Mouse (Mus musculus): ENCODE measurements around the gene Srl. TPM values are rescaled to one million over a fixed set of nuclear protein-coding genes. Genes with fewer than 3 reads are reported as not detected.

The Srl gene
- polyA plus RNA-seq, 1 experiment from 2014 or later, result 3.1 TPM

GRCm38 (mm10) chr16:4503495-4503894 is 38.1 kb downstream of the Srl start:
- H3K9ac ChIP-seq (ENCODE audit: low read length), result no peak overlapping the region
- H3K4me2 ChIP-seq (replicated peaks; ENCODE audit: low read depth), result no peak overlapping the region
- 93% methylated on average over 1 of the region's 1 CpGs for WGBS
- H3K27me3 ChIP-seq (ENCODE audit: control insufficient read depth, insufficient read depth, low read length), result no peaks in the 10 kb centered on the region
- H3K4me3 ChIP-seq (ENCODE audit: low read depth, low read length), result no peak overlapping the region
- DNase-seq (ENCODE audit: low spot score) (no peak), ATAC-seq (ENCODE audit: low FRiP score, low TSS enrichment) (no peak)
- H3K4me1 ChIP-seq (replicated peaks; ENCODE audit: control insufficient read depth, insufficient read depth), result no peaks in the 10 kb centered on the region
- no peaks in the 10 kb centered on the region for H3K9me3 ChIP-seq (ENCODE audit: control insufficient read depth, low read length)
- H3K36me3 ChIP-seq (ENCODE audit: control insufficient read depth, insufficient read depth, low read length), result no peaks in the 10 kb centered on the region
- no peak overlapping the region for H3K27ac ChIP-seq (replicated peaks)
- TF ChIP-seq CTCF (IDR thresholded peaks at IDR 0.05; ENCODE audit: low read depth), result no peak
- no peak for TF ChIP-seq EP300 (optimal IDR thresholded peaks at IDR 0.05)

- no peak for ATAC-seq (ENCODE audit: low FRiP score, low TSS enrichment)
- H3K4me2 ChIP-seq (replicated peaks; ENCODE audit: low read depth), result no peak overlapping the region
- H3K9me3 ChIP-seq (ENCODE audit: control insufficient read depth, low read length), result no peaks in the 10 kb centered on the region
These were observed 39.0 kb downstream of the Srl start for GRCm38 (mm10) chr16:4502568-4502967.

GRCm38 (mm10) chr16:4501703-4502102 is 39.9 kb downstream of the Srl start:
- H3K9ac ChIP-seq (ENCODE audit: low read length), result no peak overlapping the region
- ATAC-seq (ENCODE audit: low FRiP score, low TSS enrichment), result no peak
- no peak overlapping the region for H3K4me3 ChIP-seq (ENCODE audit: low read depth, low read length)
- WGBS, result 87% methylated on average over 3 of the region's 3 CpGs
- no peaks in the 10 kb centered on the region for H3K4me1 ChIP-seq (replicated peaks; ENCODE audit: control insufficient read depth, insufficient read depth)
- no peak overlapping the region for H3K4me2 ChIP-seq (replicated peaks; ENCODE audit: low read depth)
- no peaks in the 10 kb centered on the region for H3K36me3 ChIP-seq (ENCODE audit: control insufficient read depth, insufficient read depth, low read length)
- no peak for DNase-seq (ENCODE audit: low spot score)
- no peak for TF ChIP-seq CTCF (IDR thresholded peaks at IDR 0.05; ENCODE audit: low read depth)
- no peak for TF ChIP-seq EP300 (optimal IDR thresholded peaks at IDR 0.05)
- H3K27me3 ChIP-seq (ENCODE audit: control insufficient read depth, insufficient read depth, low read length), result no peaks in the 10 kb centered on the region
- no peaks in the 10 kb centered on the region for H3K9me3 ChIP-seq (ENCODE audit: control insufficient read depth, low read length)
- no peak overlapping the region for H3K27ac ChIP-seq (replicated peaks)

More at GRCm38 (mm10) chr16:4502568-4502967, 39.0 kb downstream of the Srl start:
- TF ChIP-seq CTCF (IDR thresholded peaks at IDR 0.05; ENCODE audit: low read depth) (no peak), EP300 (optimal IDR thresholded peaks at IDR 0.05) (no peak)
- no peak overlapping the region for H3K4me3 ChIP-seq (ENCODE audit: low read depth, low read length)
- H3K27ac ChIP-seq (replicated peaks), result no peak overlapping the region
- no peaks in the 10 kb centered on the region for H3K4me1 ChIP-seq (replicated peaks; ENCODE audit: control insufficient read depth, insufficient read depth)
- no peak for DNase-seq (ENCODE audit: low spot score)
- no peaks in the 10 kb centered on the region for H3K27me3 ChIP-seq (ENCODE audit: control insufficient read depth, insufficient read depth, low read length)
- H3K36me3 ChIP-seq (ENCODE audit: control insufficient read depth, insufficient read depth, low read length), result no peaks in the 10 kb centered on the region
- H3K9ac ChIP-seq (ENCODE audit: low read length), result no peak overlapping the region

GRCm38 (mm10) chr16:4500598-4501385 is 40.8 kb downstream of the Srl start:
- Histone ChIP-seq H3K4me2 (replicated peaks; ENCODE audit: low read depth) (no peak overlapping the region), H3K4me3 (ENCODE audit: low read depth, low read length) (no peak overlapping the region), H3K36me3 (ENCODE audit: control insufficient read depth, insufficient read depth, low read length) (no peaks in the 10 kb centered on the region), H3K9me3 (ENCODE audit: control insufficient read depth, low read length) (no peaks in the 10 kb centered on the region), H3K4me1 (replicated peaks; ENCODE audit: control insufficient read depth, insufficient read depth) (no peaks in the 10 kb centered on the region), H3K9ac (ENCODE audit: low read length) (no peak overlapping the region), H3K27ac (replicated peaks) (no peak overlapping the region), H3K27me3 (ENCODE audit: control insufficient read depth, insufficient read depth, low read length) (no peaks in the 10 kb centered on the region)
- DNase-seq (ENCODE audit: low spot score), result no peak
- TF ChIP-seq EP300 (optimal IDR thresholded peaks at IDR 0.05), result no peak
- TF ChIP-seq CTCF (IDR thresholded peaks at IDR 0.05; ENCODE audit: low read depth), result no peak
- 89% methylated on average over 8 of the region's 8 CpGs for WGBS
- ATAC-seq (ENCODE audit: low FRiP score, low TSS enrichment), result peak; percentile 51; the same call in 1 of the 2 replicates

- Histone ChIP-seq H3K27ac (replicated peaks) (no peak overlapping the region), H3K4me2 (replicated peaks; ENCODE audit: low read depth) (no peak overlapping the region), H3K4me3 (ENCODE audit: low read depth, low read length) (no peak overlapping the region), H3K36me3 (ENCODE audit: control insufficient read depth, insufficient read depth, low read length) (no peaks in the 10 kb centered on the region), H3K27me3 (ENCODE audit: control insufficient read depth, insufficient read depth, low read length) (no peaks in the 10 kb centered on the region), H3K9ac (ENCODE audit: low read length) (no peak overlapping the region), H3K4me1 (replicated peaks; ENCODE audit: control insufficient read depth, insufficient read depth) (no peaks in the 10 kb centered on the region), H3K9me3 (ENCODE audit: control insufficient read depth, low read length) (no peaks in the 10 kb centered on the region)
- ATAC-seq (ENCODE audit: low FRiP score, low TSS enrichment) (peak; percentile 59), DNase-seq (ENCODE audit: low spot score) (peak; percentile 46)
- TF ChIP-seq CTCF (IDR thresholded peaks at IDR 0.05; ENCODE audit: low read depth) (no peak), EP300 (optimal IDR thresholded peaks at IDR 0.05) (no peak)
- WGBS, result 59% methylated on average over 8 of the region's 8 CpGs
These were observed 43.6 kb downstream of the Srl start for GRCm38 (mm10) chr16:4497762-4498607.

- Histone ChIP-seq H3K4me1 (replicated peaks; ENCODE audit: control insufficient read depth, insufficient read depth) (no peaks in the 10 kb centered on the region), H3K27me3 (ENCODE audit: control insufficient read depth, insufficient read depth, low read length) (no peaks in the 10 kb centered on the region), H3K4me3 (ENCODE audit: low read depth, low read length) (no peak overlapping the region), H3K9ac (ENCODE audit: low read length) (no peak overlapping the region), H3K4me2 (replicated peaks; ENCODE audit: low read depth) (no peak overlapping the region), H3K36me3 (ENCODE audit: control insufficient read depth, insufficient read depth, low read length) (no peaks in the 10 kb centered on the region), H3K9me3 (ENCODE audit: control insufficient read depth, low read length) (no peaks in the 10 kb centered on the region), H3K27ac (replicated peaks) (no peak overlapping the region)
- 88% methylated on average over 3 of the region's 3 CpGs for WGBS
- no peak for DNase-seq (ENCODE audit: low spot score)
- no peak for ATAC-seq (ENCODE audit: low FRiP score, low TSS enrichment)
- TF ChIP-seq CTCF (IDR thresholded peaks at IDR 0.05; ENCODE audit: low read depth) (no peak), EP300 (optimal IDR thresholded peaks at IDR 0.05) (no peak)
These were observed 45.1 kb downstream of the Srl start for GRCm38 (mm10) chr16:4496470-4496869.

All from stomach, postnatal 0 days (tissue).